Mouse (Mus musculus) C2C12 (cell line): ENCODE results near the gene Col9a1.

ENCODE experiments used
- CTCF ChIP-seq: IDR thresholded peaks from one replicate; pipeline ENCODE4 v1.5.1; 2011; ENCODE audit not compliant: control insufficient read depth, insufficient read depth, insufficient read length
- FOSL1 ChIP-seq: IDR thresholded peaks from one replicate; pipeline ENCODE4 v1.8.0; 2011; ENCODE audit warnings: mild to moderate bottlenecking, low read length; ENCODE audit not compliant: poor library complexity, insufficient read depth, severe bottlenecking
- MAX ChIP-seq: IDR thresholded peaks from one replicate; pipeline ENCODE4 v1.6.1; 2011; ENCODE audit warnings: mild to moderate bottlenecking, control low read depth
- MYOG ChIP-seq: IDR thresholded peaks from one replicate; pipeline ENCODE4 v1.6.1; 2011; ENCODE audit not compliant: control insufficient read depth, insufficient read length; ENCODE audit errors: extremely low read depth
- USF1 ChIP-seq: IDR thresholded peaks from one replicate; pipeline ENCODE4 v1.6.1; 2011; ENCODE audit warnings: low read depth, mild to moderate bottlenecking, control low read depth, moderate library complexity

DNA sequence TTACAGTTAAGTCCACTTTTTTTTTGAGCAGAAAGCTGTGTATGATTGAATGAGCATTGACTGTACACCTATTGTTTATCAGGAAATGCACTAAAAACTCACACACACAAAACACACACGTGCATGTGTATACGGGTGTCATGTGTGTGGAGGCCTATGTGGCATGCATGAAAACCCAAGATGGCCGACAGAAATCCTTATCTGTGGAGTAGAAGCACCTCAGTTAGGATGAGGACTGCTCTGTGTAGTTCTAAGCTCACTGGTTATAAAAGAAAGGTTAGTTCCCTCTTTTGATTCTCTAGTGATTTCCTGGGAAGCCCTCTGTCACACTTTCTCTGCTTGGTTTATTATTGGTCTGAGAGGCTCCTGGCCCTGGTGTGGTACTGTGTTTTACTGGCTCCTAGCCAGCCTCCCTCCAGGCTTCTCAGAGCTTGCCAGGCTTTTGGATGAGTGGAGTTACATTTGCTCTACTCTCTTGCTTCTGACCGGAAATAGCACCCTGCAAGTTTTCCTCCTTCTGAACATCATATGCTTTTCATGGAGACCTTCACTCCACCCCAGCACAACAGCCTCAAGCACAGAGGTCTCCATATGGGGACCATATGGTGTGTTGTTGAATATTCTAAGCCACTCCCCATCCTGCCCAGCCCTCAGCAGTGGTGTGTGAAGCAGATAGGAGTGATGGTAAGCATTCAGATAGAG is 48.6 kb downstream of the Col9a1 start:
- TF ChIP-seq CTCF (no peak), MYOG (no peak), MAX (no peak), USF1 (no peak), FOSL1 (no peak)
